Mouse (Mus musculus): Measurements from ENCODE around the gene Anapc13. TPM values are rescaled to one million over a fixed set of nuclear protein-coding genes. Genes with fewer than 3 reads are reported as not detected.

Anapc13 gene
- polyA plus RNA-seq, 1 experiment from 2014 or later = 179 TPM

- Histone ChIP-seq H3K27me3 (ENCODE audit: control insufficient read depth, insufficient read depth, low read length) (no peaks in the 10 kb centered on the region), H3K4me2 (replicated peaks; ENCODE audit: low read depth) (no peak overlapping the region), H3K4me3 (ENCODE audit: low read depth, low read length) (no peak overlapping the region), H3K4me1 (replicated peaks; ENCODE audit: control insufficient read depth, insufficient read depth) (no peaks in the 10 kb centered on the region), H3K9me3 (ENCODE audit: control insufficient read depth, low read length) (no peaks in the 10 kb centered on the region), H3K27ac (replicated peaks) (no peak overlapping the region), H3K9ac (ENCODE audit: low read length) (no peak overlapping the region), H3K36me3 (ENCODE audit: control insufficient read depth, insufficient read depth, low read length) (peaks cover 3% of the 10 kb centered on the region; the same call in 1 of the 2 replicates)
- ATAC-seq (ENCODE audit: low FRiP score, low TSS enrichment) (no peak), DNase-seq (ENCODE audit: low spot score) (no peak)
- 58% methylated on average over 3 of the region's 3 CpGs for WGBS
- TF ChIP-seq CTCF (IDR thresholded peaks at IDR 0.05; ENCODE audit: low read depth) = no peak
- TF ChIP-seq EP300 (optimal IDR thresholded peaks at IDR 0.05) = no peak
These were observed 11.0 kb upstream of the Anapc13 start for GRCm38 (mm10) chr9:102615071-102615470.

- no peak overlapping the region for H3K9ac ChIP-seq (ENCODE audit: low read length)
- H3K27ac ChIP-seq (replicated peaks) = no peak overlapping the region
- no peak for DNase-seq (ENCODE audit: low spot score)
- no peaks in the 10 kb centered on the region for H3K4me1 ChIP-seq (replicated peaks; ENCODE audit: control insufficient read depth, insufficient read depth)
- no peak overlapping the region for H3K4me3 ChIP-seq (ENCODE audit: low read depth, low read length)
- TF ChIP-seq CTCF (IDR thresholded peaks at IDR 0.05; ENCODE audit: low read depth) (no peak), EP300 (optimal IDR thresholded peaks at IDR 0.05) (no peak)
- WGBS = 82% methylated on average over 9 of the region's 9 CpGs
- peaks cover 3% of the 10 kb centered on the region; the same call in 1 of the 2 replicates for H3K36me3 ChIP-seq (ENCODE audit: control insufficient read depth, insufficient read depth, low read length)
- no peaks in the 10 kb centered on the region for H3K9me3 ChIP-seq (ENCODE audit: control insufficient read depth, low read length)
- ATAC-seq (ENCODE audit: low FRiP score, low TSS enrichment) = no peak
- no peak overlapping the region for H3K4me2 ChIP-seq (replicated peaks; ENCODE audit: low read depth)
- no peaks in the 10 kb centered on the region for H3K27me3 ChIP-seq (ENCODE audit: control insufficient read depth, insufficient read depth, low read length)
These were observed 9.8 kb upstream of the Anapc13 start for GRCm38 (mm10) chr9:102616267-102616666.

GRCm38 (mm10) chr9:102621385-102621784, 4.7 kb upstream of the Anapc13 start:
- no peak overlapping the region for H3K9ac ChIP-seq (ENCODE audit: low read length)
- TF ChIP-seq EP300 (optimal IDR thresholded peaks at IDR 0.05) (no peak), CTCF (IDR thresholded peaks at IDR 0.05; ENCODE audit: low read depth) (no peak)

GRCm38 (mm10) chr9:102622192-102622857, 3.8 kb upstream of the Anapc13 start:
- Histone ChIP-seq H3K27ac (replicated peaks) (no peak overlapping the region), H3K36me3 (ENCODE audit: control insufficient read depth, insufficient read depth, low read length) (no peaks in the 10 kb centered on the region), H3K4me2 (replicated peaks; ENCODE audit: low read depth) (no peak overlapping the region), H3K27me3 (ENCODE audit: control insufficient read depth, insufficient read depth, low read length) (no peaks in the 10 kb centered on the region), H3K9me3 (ENCODE audit: control insufficient read depth, low read length) (no peaks in the 10 kb centered on the region), H3K4me3 (ENCODE audit: low read depth, low read length) (no peak overlapping the region), H3K9ac (ENCODE audit: low read length) (no peak overlapping the region), H3K4me1 (replicated peaks; ENCODE audit: control insufficient read depth, insufficient read depth) (no peaks in the 10 kb centered on the region)
- ATAC-seq (ENCODE audit: low FRiP score, low TSS enrichment) (no peak), DNase-seq (ENCODE audit: low spot score) (no peak)
- 33% methylated on average over 5 of the region's 5 CpGs for WGBS
- TF ChIP-seq CTCF (IDR thresholded peaks at IDR 0.05; ENCODE audit: low read depth) = peak; percentile 94
- no peak for TF ChIP-seq EP300 (optimal IDR thresholded peaks at IDR 0.05)

More at GRCm38 (mm10) chr9:102621385-102621784, 4.7 kb upstream of the Anapc13 start:
- WGBS = 54% methylated on average over 5 of the region's 5 CpGs
- Histone ChIP-seq H3K36me3 (ENCODE audit: control insufficient read depth, insufficient read depth, low read length) (no peaks in the 10 kb centered on the region), H3K4me3 (ENCODE audit: low read depth, low read length) (no peak overlapping the region), H3K9me3 (ENCODE audit: control insufficient read depth, low read length) (no peaks in the 10 kb centered on the region), H3K4me2 (replicated peaks; ENCODE audit: low read depth) (no peak overlapping the region), H3K27me3 (ENCODE audit: control insufficient read depth, insufficient read depth, low read length) (no peaks in the 10 kb centered on the region), H3K27ac (replicated peaks) (no peak overlapping the region), H3K4me1 (replicated peaks; ENCODE audit: control insufficient read depth, insufficient read depth) (no peaks in the 10 kb centered on the region)
- DNase-seq (ENCODE audit: low spot score) (no peak), ATAC-seq (ENCODE audit: low FRiP score, low TSS enrichment) (no peak)

GRCm38 (mm10) chr9:102622876-102623275, 3.2 kb upstream of the Anapc13 start:
- Histone ChIP-seq H3K4me3 (ENCODE audit: low read depth, low read length) (no peak overlapping the region), H3K9ac (ENCODE audit: low read length) (no peak overlapping the region), H3K36me3 (ENCODE audit: control insufficient read depth, insufficient read depth, low read length) (no peaks in the 10 kb centered on the region), H3K27me3 (ENCODE audit: control insufficient read depth, insufficient read depth, low read length) (no peaks in the 10 kb centered on the region), H3K4me2 (replicated peaks; ENCODE audit: low read depth) (no peak overlapping the region), H3K27ac (replicated peaks) (no peak overlapping the region), H3K4me1 (replicated peaks; ENCODE audit: control insufficient read depth, insufficient read depth) (no peaks in the 10 kb centered on the region), H3K9me3 (ENCODE audit: control insufficient read depth, low read length) (no peaks in the 10 kb centered on the region)
- no peak for ATAC-seq (ENCODE audit: low FRiP score, low TSS enrichment)
- TF ChIP-seq EP300 (optimal IDR thresholded peaks at IDR 0.05) = no peak
- no peak for TF ChIP-seq CTCF (IDR thresholded peaks at IDR 0.05; ENCODE audit: low read depth)
- DNase-seq (ENCODE audit: low spot score) = no peak
- 80% methylated on average over 6 of the region's 6 CpGs for WGBS

GRCm38 (mm10) chr9:102623581-102623980, 2.5 kb upstream of the Anapc13 start:
- TF ChIP-seq EP300 (optimal IDR thresholded peaks at IDR 0.05) (no peak), CTCF (IDR thresholded peaks at IDR 0.05; ENCODE audit: low read depth) (0 out of 2 replicates have a peak, but pooled peaks have one; percentile 9)
- 73% methylated on average over 7 of the region's 7 CpGs for WGBS

More at GRCm38 (mm10) chr9:102623581-102623980, 2.5 kb upstream of the Anapc13 start:
- no peak overlapping the region for H3K4me2 ChIP-seq (replicated peaks; ENCODE audit: low read depth)
- H3K27ac ChIP-seq (replicated peaks) = no peak overlapping the region
- H3K36me3 ChIP-seq (ENCODE audit: control insufficient read depth, insufficient read depth, low read length) = no peaks in the 10 kb centered on the region
- no peak overlapping the region for H3K4me3 ChIP-seq (ENCODE audit: low read depth, low read length)
- DNase-seq (ENCODE audit: low spot score) = no peak
- no peak for ATAC-seq (ENCODE audit: low FRiP score, low TSS enrichment)
- no peak overlapping the region for H3K9ac ChIP-seq (ENCODE audit: low read length)
- H3K27me3 ChIP-seq (ENCODE audit: control insufficient read depth, insufficient read depth, low read length) = no peaks in the 10 kb centered on the region
- no peaks in the 10 kb centered on the region for H3K9me3 ChIP-seq (ENCODE audit: control insufficient read depth, low read length)
- H3K4me1 ChIP-seq (replicated peaks; ENCODE audit: control insufficient read depth, insufficient read depth) = no peaks in the 10 kb centered on the region

Measured in stomach, postnatal 0 days (tissue).